Mouse (Mus musculus): ENCODE results near the gene Rnf43. TPM values are rescaled to one million over a fixed set of nuclear protein-coding genes. Genes with fewer than 3 reads are reported as not detected.
A peak's percentile ranks its signal among the peaks of the same experiment; 100 is the strongest.

The Rnf43 gene
- total and polyA plus RNA-seq, 3 experiments = 14.6 to 17.3 TPM; not detected in 1

DNA sequence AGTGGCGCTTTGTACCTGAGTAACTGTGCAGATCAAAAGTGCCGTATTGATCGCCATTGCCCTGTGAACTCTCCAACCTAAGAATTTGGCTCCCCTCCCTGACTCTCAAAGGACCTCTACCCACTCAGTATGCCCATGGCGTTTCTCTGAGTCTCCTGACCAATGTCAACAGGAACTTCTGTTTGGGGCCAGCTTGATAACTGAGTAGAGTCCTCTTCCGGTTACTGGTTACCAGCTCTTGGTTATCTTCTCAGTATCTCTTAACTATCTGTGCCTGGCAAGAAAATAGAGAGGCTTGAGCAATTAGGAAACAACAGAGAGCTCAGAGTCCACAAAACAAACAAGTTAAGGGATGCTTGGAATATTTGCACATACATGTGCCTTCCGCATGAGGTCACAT, 38.6 kb downstream of the Rnf43 start:
- no peaks in the 10 kb centered on the region for H3K9me3 ChIP-seq (replicated peaks; ENCODE audit: insufficient read depth, low read length)
- no peak for DNase-seq (ENCODE audit: low read depth, low spot score)
- H3K9ac ChIP-seq (ENCODE audit: control insufficient read depth, low read depth, low read length, poor library complexity, severe bottlenecking) = no peak overlapping the region
- no peaks in the 10 kb centered on the region for H3K79me2 ChIP-seq (ENCODE audit: control insufficient read depth, insufficient read depth, low read length, poor library complexity)
- TF ChIP-seq KAT2A (conservative IDR thresholded peaks at IDR 0.05; ENCODE audit: low read depth, low read length) = no peak
- peak; percentile 17 to 38; a peak in 1 of 4 replicates for TF ChIP-seq EP300 (IDR thresholded peaks at IDR 0.05; ENCODE audit: low read depth in 1 of 2, low read length in 2 of 2)
- no peak for TF ChIP-seq ZNF384 (IDR thresholded peaks at IDR 0.05; ENCODE audit: low read depth, low read length)
- TF ChIP-seq GATA1 (IDR thresholded peaks at IDR 0.05; ENCODE audit: low read depth, low read length) = peak; percentile 61; the same call in 1 of the 2 replicates
- no peak for TF ChIP-seq POLR2AphosphoS2 (IDR thresholded peaks at IDR 0.05; ENCODE audit: low read length)
- TF ChIP-seq RAD21 (IDR thresholded peaks at IDR 0.05; ENCODE audit: low read depth, low read length) = no peak
- no peak for TF ChIP-seq MYC (IDR thresholded peaks at IDR 0.05; ENCODE audit: low read depth, low read length)
- H3K27me3 ChIP-seq (ENCODE audit: control insufficient read depth in 1 of 2, insufficient read depth in 2 of 2, low read length in 2 of 2) = no peaks in the 10 kb centered on the region
- H3K4me1 ChIP-seq (ENCODE audit: control insufficient read depth in 1 of 2, insufficient read depth in 2 of 2, low read length in 2 of 2) = peaks cover 7% of the 10 kb centered on the region in 2 experiments
- H3K36me3 ChIP-seq (ENCODE audit: control insufficient read depth in 1 of 2, insufficient read depth in 2 of 2, low read length in 2 of 2) = peaks cover 0 to 9% of the 10 kb centered on the region in 2 experiments; a peak in 2 of 4 replicates
- H3K27ac ChIP-seq (ENCODE audit: control insufficient read depth, low read depth, low read length) = no peak overlapping the region
- no peak overlapping the region for H3K4me3 ChIP-seq (ENCODE audit: control insufficient read depth in 1 of 2, insufficient read depth in 1 of 2, low read depth in 2 of 2, low read length in 2 of 2)

DNA sequence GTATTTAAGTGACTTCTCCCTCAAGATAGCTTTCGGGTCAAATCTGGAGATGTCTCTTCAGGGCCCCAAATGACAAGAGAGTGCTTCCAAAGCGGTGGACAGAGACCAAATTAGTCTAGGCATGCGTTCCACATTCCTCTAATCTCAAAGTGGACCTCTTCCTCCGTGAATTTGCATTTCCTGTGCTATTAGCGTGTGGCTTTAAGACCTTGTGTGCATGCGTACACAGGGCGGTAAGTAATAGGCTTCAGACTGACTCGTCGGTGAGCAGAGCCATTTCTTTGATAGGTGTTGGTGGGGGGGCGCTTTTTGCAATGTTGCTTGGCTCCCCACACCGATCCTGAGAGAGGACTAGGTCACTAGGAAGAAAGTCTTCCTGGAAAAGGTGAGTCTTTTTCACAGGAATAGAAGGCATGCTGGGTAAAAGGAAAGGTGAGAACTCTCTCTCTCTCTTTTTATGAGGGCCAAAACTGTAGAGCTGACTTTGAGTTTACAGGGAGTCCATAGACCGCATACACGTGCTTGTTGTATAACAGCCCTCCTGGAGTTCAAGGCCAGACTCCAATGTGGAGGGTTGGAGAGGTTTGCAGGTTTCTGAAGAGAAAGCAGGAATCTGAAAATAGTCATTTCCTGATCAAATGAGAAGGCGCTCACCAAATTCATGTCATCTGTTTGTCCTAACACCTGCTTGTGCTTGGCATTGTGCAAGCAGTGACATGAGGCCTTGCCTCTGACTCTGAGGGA, 39.5 kb downstream of the Rnf43 start:
- no peak for DNase-seq (ENCODE audit: low read depth, low spot score)
- no peak overlapping the region for H3K4me3 ChIP-seq (ENCODE audit: control insufficient read depth in 1 of 2, insufficient read depth in 1 of 2, low read depth in 2 of 2, low read length in 2 of 2)
- peaks cover 7% of the 10 kb centered on the region in 2 experiments for H3K4me1 ChIP-seq (ENCODE audit: control insufficient read depth in 1 of 2, insufficient read depth in 2 of 2, low read length in 2 of 2)
- TF ChIP-seq GATA1 (IDR thresholded peaks at IDR 0.05; ENCODE audit: low read depth, low read length) (no peak), RCOR1 (IDR thresholded peaks at IDR 0.05; ENCODE audit: low read depth, low read length) (no peak), EP300 (IDR thresholded peaks at IDR 0.05; ENCODE audit: low read depth in 1 of 2, low read length in 2 of 2) (no peak), MEF2A (IDR thresholded peaks at IDR 0.05; ENCODE audit: extremely low read depth, insufficient replicate concordance, low read depth, low read length, poor library complexity, severe bottlenecking) (no peak), USF1 (IDR thresholded peaks at IDR 0.05; ENCODE audit: low read depth, low read length) (no peak), ZNF384 (IDR thresholded peaks at IDR 0.05; ENCODE audit: low read depth, low read length) (no peak)
- H3K36me3 ChIP-seq (ENCODE audit: control insufficient read depth in 1 of 2, insufficient read depth in 2 of 2, low read length in 2 of 2) = peaks cover 0 to 9% of the 10 kb centered on the region in 2 experiments; a peak in 2 of 4 replicates
- H3K27me3 ChIP-seq (ENCODE audit: control insufficient read depth in 1 of 2, insufficient read depth in 2 of 2, low read length in 2 of 2) = no peaks in the 10 kb centered on the region
- no peaks in the 10 kb centered on the region for H3K9me3 ChIP-seq (replicated peaks; ENCODE audit: insufficient read depth, low read length)
- no peak overlapping the region for H3K27ac ChIP-seq (ENCODE audit: control insufficient read depth, low read depth, low read length)
- H3K79me2 ChIP-seq (ENCODE audit: control insufficient read depth, insufficient read depth, low read length, poor library complexity) = no peaks in the 10 kb centered on the region
- no peak overlapping the region for H3K9ac ChIP-seq (ENCODE audit: control insufficient read depth, low read depth, low read length, poor library complexity, severe bottlenecking)

DNA sequence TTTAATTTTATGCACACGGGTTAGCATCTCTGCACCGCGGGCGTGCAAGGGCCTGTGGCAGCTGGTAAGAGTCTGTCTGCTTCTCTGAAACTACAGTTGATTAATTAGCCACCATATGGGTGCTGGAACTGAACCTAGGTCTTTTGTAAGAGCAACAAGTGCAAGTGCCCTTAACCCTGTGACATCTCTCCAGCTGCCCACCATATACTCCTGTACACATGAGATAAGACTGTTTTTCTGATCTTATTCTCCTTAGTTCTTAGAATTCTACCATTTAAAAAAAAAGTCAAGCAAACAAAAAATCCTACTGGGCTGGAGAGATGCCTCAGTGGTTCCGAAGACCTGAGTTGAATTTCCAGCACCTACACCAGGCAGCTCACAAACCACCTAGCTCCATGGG, 41.1 kb downstream of the Rnf43 start:
- no peak overlapping the region for H3K9ac ChIP-seq (ENCODE audit: control insufficient read depth, low read depth, low read length, poor library complexity, severe bottlenecking)
- H3K27me3 ChIP-seq (ENCODE audit: control insufficient read depth in 1 of 2, insufficient read depth in 2 of 2, low read length in 2 of 2) = no peaks in the 10 kb centered on the region
- H3K4me1 ChIP-seq (ENCODE audit: control insufficient read depth in 1 of 2, insufficient read depth in 2 of 2, low read length in 2 of 2) = peaks cover 7% of the 10 kb centered on the region in 2 experiments
- DNase-seq (ENCODE audit: low read depth, low spot score) = no peak
- TF ChIP-seq RAD21 (IDR thresholded peaks at IDR 0.05; ENCODE audit: low read depth, low read length) (no peak), POLR2AphosphoS5 (IDR thresholded peaks at IDR 0.05; ENCODE audit: borderline replicate concordance, low read depth, low read length) (no peak), UBTF (IDR thresholded peaks at IDR 0.05; ENCODE audit: borderline replicate concordance, insufficient read depth, low read depth, low read length) (no peak), TAL1 (IDR thresholded peaks at IDR 0.05; ENCODE audit: low read length) (peak; percentile 44)
- H3K79me2 ChIP-seq (ENCODE audit: control insufficient read depth, insufficient read depth, low read length, poor library complexity) = no peaks in the 10 kb centered on the region
- no peak overlapping the region for H3K4me3 ChIP-seq (ENCODE audit: control insufficient read depth in 1 of 2, insufficient read depth in 1 of 2, low read depth in 2 of 2, low read length in 2 of 2)
- no peaks in the 10 kb centered on the region for H3K9me3 ChIP-seq (replicated peaks; ENCODE audit: insufficient read depth, low read length)
- H3K27ac ChIP-seq (ENCODE audit: control insufficient read depth, low read depth, low read length) = no peak overlapping the region
- peaks cover 0 to 9% of the 10 kb centered on the region in 2 experiments; a peak in 2 of 4 replicates for H3K36me3 ChIP-seq (ENCODE audit: control insufficient read depth in 1 of 2, insufficient read depth in 2 of 2, low read length in 2 of 2)
